ENCODE assay signal across 13 mouse cellular contexts in genomic region chr8:106530566-106530965, GRCm38 (mm10). TPM values are rescaled to one million over a fixed set of nuclear protein-coding genes. Genes with fewer than 3 reads are reported as not detected.
A peak's percentile ranks its signal among the peaks of the same experiment; 100 is the strongest.
DNase-seq lines count a peak whose midpoint lies in the region; ATAC-seq and TF ChIP-seq lines count a peak whose summit lies in the region.
"Had no signal": no experiment of that assay in that cellular context is flagged by ENCODE, and none has a peak within 500 bp of the region (broad histone marks: within the 10 kb centered on the region; RNA-seq: fewer than 3 reads in every experiment).

No protein-coding gene starts in this region.

- H3ac ChIP-seq in C2C12 (ENCODE audit: control insufficient read depth, insufficient read length, low read depth) = no peak overlapping the region

- no peak for TF ChIP-seq POLR2A in cortical plate, adult 2 months (IDR thresholded peaks at IDR 0.05; ENCODE audit: extremely low read depth, insufficient read depth, low read length)

- no peak overlapping the region for H3K27ac ChIP-seq in intestine, postnatal 0 days (ENCODE audit: low read depth, low read length)
- no peak overlapping the region for H3K27ac ChIP-seq in intestine, embryonic 15.5 days
- no peak overlapping the region for H3K27ac ChIP-seq in cortical plate, adult 2 months (ENCODE audit: insufficient read depth, low read length)
- H3K27ac ChIP-seq: heart, embryonic 10.5 days; limb, embryonic 13.5 days had no signal

- H3K79me2 ChIP-seq in C2C12 (ENCODE audit: control insufficient read depth, insufficient read depth) = no peaks in the 10 kb centered on the region

- 82% methylated on average over 4 of the region's 4 CpGs for WGBS in intestine, postnatal 0 days
- WGBS in intestine, embryonic 15.5 days = 81% methylated on average over 4 of the region's 4 CpGs

- H3K4me2 ChIP-seq in intestine, postnatal 0 days (replicated peaks; ENCODE audit: low read depth) = no peak overlapping the region
- H3K4me2 ChIP-seq in intestine, embryonic 15.5 days (replicated peaks) = no peak overlapping the region
- H3K4me2 ChIP-seq: limb, embryonic 13.5 days had no signal

- ATAC-seq in intestine, postnatal 0 days = no peak
- ATAC-seq in intestine, embryonic 15.5 days = no peak

- no peaks in the 10 kb centered on the region for H3K27me3 ChIP-seq in intestine, postnatal 0 days (replicated peaks; ENCODE audit: control insufficient read depth, insufficient read depth, low read length)
- no peaks in the 10 kb centered on the region for H3K27me3 ChIP-seq in intestine, embryonic 15.5 days (replicated peaks)
- no peaks in the 10 kb centered on the region for H3K27me3 ChIP-seq in C2C12 (ENCODE audit: control insufficient read depth, insufficient read depth, insufficient read length)
- H3K27me3 ChIP-seq: limb, embryonic 13.5 days had no signal

- no peaks in the 10 kb centered on the region for H3K79me3 ChIP-seq in C2C12 (ENCODE audit: low read depth)

- no peaks in the 10 kb centered on the region for H3K9me3 ChIP-seq in intestine, postnatal 0 days (ENCODE audit: control insufficient read depth)
- no peaks in the 10 kb centered on the region for H3K9me3 ChIP-seq in intestine, embryonic 15.5 days
- H3K9me3 ChIP-seq: heart, embryonic 10.5 days; limb, embryonic 13.5 days had no signal

- H3K4me3 ChIP-seq in intestine, postnatal 0 days (ENCODE audit: low read depth, low read length) = no peak overlapping the region
- no peak overlapping the region for H3K4me3 ChIP-seq in intestine, embryonic 15.5 days (replicated peaks)
- no peak overlapping the region for H3K4me3 ChIP-seq in C2C12 (ENCODE audit: insufficient read depth, poor library complexity, severe bottlenecking)
- H3K4me3 ChIP-seq in cortical plate, adult 2 months (ENCODE audit: insufficient read depth, low read length) = no peak overlapping the region
- H3K4me3 ChIP-seq: erythroblast, embryonic 14.5 days; heart, embryonic 10.5 days; limb, embryonic 13.5 days had no signal

- no peak overlapping the region for H3K9ac ChIP-seq in intestine, postnatal 0 days (ENCODE audit: low read depth, low read length)
- H3K9ac ChIP-seq in intestine, embryonic 15.5 days = no peak overlapping the region
- H3K9ac ChIP-seq: limb, embryonic 13.5 days had no signal

- DNase-seq in 416B (ENCODE audit: low read depth) = peak; percentile 38
- no peak for DNase-seq in right cerebral cortex, adult 18-20 months
- DNase-seq in urinary bladder, postnatal 25 days (ENCODE audit: low spot score) = no peak
- DNase-seq in right cerebral cortex, adult 2 months (ENCODE audit: low spot score in 2 of 2) = no peak
- DNase-seq: kidney, adult 9 months; right cerebral cortex, postnatal 25 days had no signal

- peak; percentile 71 for TF ChIP-seq CTCF in intestine, postnatal 0 days (IDR thresholded peaks at IDR 0.05; ENCODE audit: low read depth)
- peak; percentile 10 for TF ChIP-seq CTCF in C2C12 (IDR thresholded peaks at IDR 0.05; ENCODE audit: control insufficient read depth, insufficient read depth, insufficient read length)
- 0 out of 2 replicates have a peak, but pooled peaks have one; percentile 23 for TF ChIP-seq CTCF in cortical plate, adult 2 months (IDR thresholded peaks at IDR 0.05; ENCODE audit: extremely low read depth, insufficient read depth, low read length)

- no peaks in the 10 kb centered on the region for H3K36me3 ChIP-seq in intestine, postnatal 0 days (ENCODE audit: control insufficient read depth, insufficient read depth)
- no peaks in the 10 kb centered on the region for H3K36me3 ChIP-seq in intestine, embryonic 15.5 days
- no peaks in the 10 kb centered on the region for H3K36me3 ChIP-seq in C2C12 (ENCODE audit: control insufficient read depth, insufficient read depth)

- no peaks in the 10 kb centered on the region for H3K4me1 ChIP-seq in intestine, postnatal 0 days (replicated peaks; ENCODE audit: control insufficient read depth, insufficient read depth, low read length)
- no peaks in the 10 kb centered on the region; the same call in 1 of the 2 replicates for H3K4me1 ChIP-seq in intestine, embryonic 15.5 days (replicated peaks)
- H3K4me1 ChIP-seq in cortical plate, adult 2 months (ENCODE audit: control insufficient read depth, insufficient read depth, low read length) = no peaks in the 10 kb centered on the region

TF ChIP-seq in C2C12, 6 proteins besides CTCF, POLR2A, EP300 and RAD21:
- TF ChIP-seq FOSL1 (IDR thresholded peaks at IDR 0.05; ENCODE audit: insufficient read depth, low read length, poor library complexity, severe bottlenecking) (no peak), MYOG (IDR thresholded peaks at IDR 0.05; ENCODE audit: control insufficient read depth, extremely low read depth, insufficient read length) (no peak), CEBPB (IDR thresholded peaks at IDR 0.05; ENCODE audit: low read depth) (no peak), MAX (IDR thresholded peaks at IDR 0.05) (no peak), USF1 (IDR thresholded peaks at IDR 0.05; ENCODE audit: low read depth) (no peak), MYOD1 (IDR thresholded peaks at IDR 0.05; ENCODE audit: control insufficient read depth, insufficient read length, low read depth) (no peak)

RNA-seq across cellular contexts. Expression of gene Cdh3, which starts 19.9 kb away (rescaled TPM):
- polyA plus RNA-seq in intestine, postnatal 0 days (2015; fragmentation: Nextera tagmentation; extraction: Ambion mirVana) = 2.9 and 3.6 TPM in 2 replicates
- polyA plus RNA-seq in intestine, embryonic 15.5 days (2015; fragmentation: Nextera tagmentation; extraction: Ambion mirVana) = 16.2 and 17.5 TPM in 2 replicates
- polyA plus RNA-seq in C2C12 (2012; fragmentation: generic; extraction: Trizol) = 0.02 TPM
- 0.11 and 0.13 TPM in 2 replicates for polyA plus RNA-seq in cortical plate, adult 2 months (2012; rRNA removed)
- polyA plus RNA-seq: erythroblast, embryonic 14.5 days had no signal

RNA-seq across cellular contexts. Expression of gene 6030452D12Rik, which starts 30.2 kb away (rescaled TPM):
- polyA plus RNA-seq in intestine, postnatal 0 days (2015; fragmentation: Nextera tagmentation; extraction: Ambion mirVana) = not detected in 2 replicates
- not detected in 2 replicates for polyA plus RNA-seq in intestine, embryonic 15.5 days (2015; fragmentation: Nextera tagmentation; extraction: Ambion mirVana)
- not detected for polyA plus RNA-seq in C2C12 (2012; fragmentation: generic; extraction: Trizol)
- polyA plus RNA-seq in cortical plate, adult 2 months (2012; rRNA removed) = not detected in 2 replicates
- polyA plus RNA-seq: erythroblast, embryonic 14.5 days; heart, embryonic 10.5 days; limb, embryonic 13.5 days had no signal

RNA-seq across cellular contexts. Expression of gene Gm10073, which starts 42.7 kb away (rescaled TPM):
- 8.8 and 9.2 TPM in 2 replicates for polyA plus RNA-seq in intestine, postnatal 0 days (2015; fragmentation: Nextera tagmentation; extraction: Ambion mirVana)
- polyA plus RNA-seq in intestine, embryonic 15.5 days (2015; fragmentation: Nextera tagmentation; extraction: Ambion mirVana) = 15.5 and 20.2 TPM in 2 replicates
- polyA plus RNA-seq in C2C12 (2012; fragmentation: generic; extraction: Trizol) = 107 TPM
- polyA plus RNA-seq in cortical plate, adult 2 months (2012; rRNA removed) = 115 and 124 TPM in 2 replicates

Comparison
In these comparisons a context has a peak if more than half of its experiments do, and no peak if none do; other contexts are left out.
1. CTCF ChIP-seq: peak in every context shown above with its lines; median percentile 71 in intestine, postnatal 0 days; 23 in cortical plate, adult 2 months; 10 in C2C12.